Mouse (Mus musculus) bone marrow, adult 2 months (tissue): Measurements from ENCODE around the gene Zcwpw1. TPM values are rescaled to one million over a fixed set of nuclear protein-coding genes. Genes with fewer than 3 reads are reported as not detected.

ENCODE experiments used
- H3K27ac ChIP-seq: fragments of 200-500 bp; 2 replicates; pipeline ENCODE4 v1.5.1; 2012; ENCODE audit warnings: low read depth, mild to moderate bottlenecking, control low read depth, inconsistent platforms, low read length; ENCODE audit not compliant: control insufficient read depth, poor library complexity, insufficient read depth
- H3K4me1 ChIP-seq: fragments of 200-500 bp; 2 replicates; pipeline ENCODE4 v1.6.1; 2011; ENCODE audit warnings: low read length; ENCODE audit not compliant: control insufficient read depth, insufficient read depth
- H3K4me3 ChIP-seq: fragments of 200-500 bp; replicated peaks from 2 replicates; pipeline ENCODE3; 2011; ENCODE audit warnings: mild to moderate bottlenecking, low read depth, low read length, control low read depth; ENCODE audit not compliant: control insufficient read depth
- CTCF ChIP-seq: fragments of 200-500 bp; IDR thresholded peaks from 2 replicates; pipeline ENCODE4 v1.5.1; 2011; ENCODE audit warnings: low read length, control low read depth; ENCODE audit not compliant: control insufficient read depth, insufficient read depth
- POLR2A ChIP-seq: fragments of 200-500 bp; IDR thresholded peaks from 2 replicates; pipeline ENCODE4 v1.6.1; 2011; ENCODE audit warnings: low read depth, mild to moderate bottlenecking, control low read depth, low read length, borderline replicate concordance; ENCODE audit not compliant: control insufficient read depth
- WGBS: fragments of 180-500 bp; shearing (Covaris S2); methylation state at CpG from one replicate; pipeline ENCODE4 v1.1.7; 2018; 5-methylcytosine and 5-hydroxymethylcytosine counted together
- polyA plus RNA-seq: library from polyadenylated mRNA; stranded (reverse); fragments of >200 nt; gene quantifications from 2 replicates; pipeline ENCODE4 v1.2.4, GENCODE M21; 2011; ENCODE audit warnings: low replicate concordance; ENCODE audit not compliant: missing spikeins, insufficient read depth, insufficient read length

The Zcwpw1 gene
- polyA plus RNA-seq, 1 experiment: 18.7 TPM

- H3K4me3 ChIP-seq: peak overlapping the region; percentile 79
- 1% methylated on average over 62 of the region's 62 CpGs for WGBS
- peak overlapping the region; percentile 94 for H3K27ac ChIP-seq
- TF ChIP-seq CTCF (no peak), POLR2A (no peak; the same call in 1 of the 2 replicates)
- peaks cover 8% of the 10 kb centered on the region for H3K4me1 ChIP-seq
Observed at GRCm38 (mm10) chr5:137785164-137786031, 2.2 kb upstream of the Zcwpw1 start.

- Histone ChIP-seq H3K27ac (peak overlapping the region; percentile 94), H3K4me1 (peaks cover 8% of the 10 kb centered on the region), H3K4me3 (peak overlapping the region; percentile 79)
- TF ChIP-seq CTCF (no peak), POLR2A (peak; percentile 86)
- WGBS: under 1% methylated on average over 79 of the region's 79 CpGs
Observed at GRCm38 (mm10) chr5:137786109-137786942, 1.3 kb upstream of the Zcwpw1 start.

GRCm38 (mm10) chr5:137788171-137788570 lies 573 bp downstream of the Zcwpw1 start:
- Histone ChIP-seq H3K27ac (no peak overlapping the region), H3K4me3 (peak overlapping the region; percentile 22), H3K4me1 (peaks cover 8% of the 10 kb centered on the region)
- WGBS: 76% methylated on average over 24 of the region's 24 CpGs
- TF ChIP-seq POLR2A (no peak), CTCF (no peak)

GRCm38 (mm10) chr5:137788946-137789531 lies 1.4 kb downstream of the Zcwpw1 start:
- Histone ChIP-seq H3K4me1 (peaks cover 5% of the 10 kb centered on the region), H3K4me3 (no peak overlapping the region), H3K27ac (no peak overlapping the region)
- TF ChIP-seq POLR2A (no peak), CTCF (no peak)
- WGBS: 86% methylated on average over 2 of the region's 2 CpGs

DNA sequence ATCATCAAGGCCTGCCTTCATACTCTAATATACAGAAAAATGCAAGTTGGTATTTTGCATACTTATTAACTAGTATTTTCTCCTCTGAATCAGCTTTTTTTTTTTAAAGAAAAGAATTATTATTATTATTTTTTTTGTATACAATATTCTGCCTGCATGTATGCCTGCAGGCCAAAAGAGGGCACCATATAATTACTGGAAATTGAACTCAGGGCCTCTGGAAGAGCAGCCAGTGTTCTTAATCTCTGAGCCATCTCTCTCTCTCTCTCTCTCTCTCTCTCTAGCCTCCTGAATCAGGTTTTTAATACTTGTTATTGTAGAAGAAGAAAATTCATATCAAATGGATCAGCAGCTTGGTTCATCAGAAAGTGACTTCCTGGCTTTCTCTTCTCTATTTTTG lies 4.0 kb downstream of the Zcwpw1 start:
- Histone ChIP-seq H3K27ac (no peak overlapping the region), H3K4me1 (no peaks in the 10 kb centered on the region; the same call in 1 of the 2 replicates), H3K4me3 (no peak overlapping the region)
- TF ChIP-seq CTCF: no peak
- no peak for TF ChIP-seq POLR2A

GRCm38 (mm10) chr5:137796606-137797005 lies 9.0 kb downstream of the Zcwpw1 start:
- WGBS: 51% methylated on average over 3 of the region's 3 CpGs
- no peak for TF ChIP-seq POLR2A
- no peak for TF ChIP-seq CTCF
- H3K4me3 ChIP-seq: no peak overlapping the region
- H3K4me1 ChIP-seq: no peaks in the 10 kb centered on the region; the same call in 1 of the 2 replicates
- no peak overlapping the region for H3K27ac ChIP-seq

- WGBS: 59% methylated on average over 3 of the region's 3 CpGs
- TF ChIP-seq POLR2A: no peak
- no peak for TF ChIP-seq CTCF
Observed at GRCm38 (mm10) chr5:137800917-137801316, 13.3 kb downstream of the Zcwpw1 start.

DNA sequence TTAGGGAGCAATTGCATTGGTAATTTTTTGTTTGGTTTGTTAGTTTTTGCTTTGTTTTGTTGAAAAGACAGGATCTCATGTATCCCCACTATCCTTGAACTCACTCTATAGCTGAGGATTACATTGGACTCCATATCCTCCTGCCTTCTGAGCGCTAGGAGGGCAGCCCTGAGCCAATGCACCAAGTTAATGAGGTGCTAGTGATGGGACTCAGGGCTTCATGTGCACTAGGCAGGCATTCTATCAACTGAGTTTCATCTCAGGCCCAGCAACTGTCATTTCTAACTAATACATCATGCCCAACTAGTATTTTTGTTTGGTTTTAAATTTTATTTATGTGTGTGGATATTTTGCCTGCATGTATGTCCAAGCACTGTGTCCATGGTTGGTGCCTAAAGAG lies 18.6 kb downstream of the Zcwpw1 start:
- 74% methylated on average over 1 of the region's 1 CpGs for WGBS
- no peak for TF ChIP-seq CTCF
- TF ChIP-seq POLR2A: no peak
- Histone ChIP-seq H3K4me3 (no peak overlapping the region), H3K27ac (no peak overlapping the region), H3K4me1 (no peaks in the 10 kb centered on the region)

More at GRCm38 (mm10) chr5:137800917-137801316, 13.3 kb downstream of the Zcwpw1 start:
- no peak overlapping the region for H3K27ac ChIP-seq
- H3K4me3 ChIP-seq: no peak overlapping the region
- H3K4me1 ChIP-seq: no peaks in the 10 kb centered on the region; the same call in 1 of the 2 replicates
